Mouse (Mus musculus) adrenal gland, adult 18-20 months (tissue): ENCODE measurements around the gene Misp. TPM values are rescaled to one million over a fixed set of nuclear protein-coding genes. Genes with fewer than 3 reads are reported as not detected.

Experiments used
- DNase-seq, 2 experiments: peaks; one replicate each; pipeline ENCODE4 v3.0.0; 2021 to 2022; ENCODE audit warnings: low spot score in 2 of 2
- total RNA-seq, 2 experiments: library from RNA; stranded (reverse); gene quantifications; 1 replicate in 1 of 2; 2 replicates in 1 of 2; pipeline ENCODE4 v1.2.3; 2021

Misp gene
- total RNA-seq, 2 experiments from 2014 or later, result 0.60 to 0.74 TPM

DNA sequence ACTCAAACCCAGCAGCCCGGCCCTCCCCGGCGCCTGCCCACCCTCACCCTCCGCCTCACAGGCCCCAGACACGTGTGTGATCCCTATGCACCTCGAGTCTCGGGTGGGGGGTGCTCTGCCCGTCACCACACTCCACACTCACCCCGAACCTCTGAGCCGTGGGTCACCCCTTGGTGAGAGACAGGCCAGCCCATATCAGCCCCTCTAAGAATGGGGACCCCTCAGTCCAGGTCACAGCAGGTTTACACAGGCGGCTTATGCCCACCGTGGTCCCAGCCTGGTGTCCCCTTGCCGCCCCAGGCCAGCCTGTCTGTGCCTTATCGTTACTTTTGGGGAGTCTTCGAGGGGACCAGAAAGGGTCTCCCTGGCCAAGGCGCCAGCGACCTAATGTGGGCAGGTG lies 1.2 kb upstream of the Misp start:
- no peak for DNase-seq

DNA sequence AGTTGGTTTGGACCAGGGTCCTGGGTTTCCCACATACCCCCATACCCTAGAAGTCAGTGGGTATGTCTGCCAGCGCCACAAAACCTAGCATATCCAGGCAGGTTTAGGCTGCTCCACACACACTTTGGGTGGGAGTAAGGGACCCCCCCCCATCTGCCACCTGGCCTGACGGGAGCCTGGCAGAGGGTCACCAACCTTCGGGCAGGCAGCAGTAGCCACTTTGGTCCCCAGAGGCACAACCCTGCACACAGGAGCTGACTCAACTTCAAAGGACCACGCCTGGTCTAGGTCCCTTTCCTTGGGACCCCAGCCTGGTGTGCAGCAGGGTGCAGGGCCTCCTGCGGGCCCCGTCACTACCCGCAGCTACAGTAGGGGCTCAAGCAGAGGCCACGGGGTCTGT lies 512 bp upstream of the Misp start:
- DNase-seq, result no peak

DNA sequence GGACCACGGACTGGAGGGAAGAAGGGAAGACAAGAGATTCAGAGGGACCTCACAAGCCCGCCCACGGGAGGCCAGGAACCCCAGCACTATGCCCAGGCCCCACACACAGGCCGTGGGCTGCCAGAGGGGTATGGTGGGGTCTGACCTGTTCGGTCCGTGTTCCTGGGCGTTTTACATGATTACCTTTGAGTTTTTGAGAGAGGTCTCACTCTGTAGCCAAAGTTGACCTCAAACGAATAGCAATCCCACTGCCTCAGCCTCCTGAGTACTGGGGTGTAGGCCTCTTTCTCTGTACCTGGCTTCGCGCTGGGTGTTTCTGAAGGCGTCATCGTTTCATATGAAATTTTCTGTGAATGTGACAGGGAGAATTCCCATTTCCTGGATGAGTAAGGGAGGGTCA lies 942 bp downstream of the Misp start:
- no peak for DNase-seq

GRCm38 (mm10) chr10:79822372-79822771 lies 1.6 kb downstream of the Misp start:
- no peak for DNase-seq

- DNase-seq, result no peak
These were observed 2.2 kb downstream of the Misp start for GRCm38 (mm10) chr10:79823011-79823410.

DNA sequence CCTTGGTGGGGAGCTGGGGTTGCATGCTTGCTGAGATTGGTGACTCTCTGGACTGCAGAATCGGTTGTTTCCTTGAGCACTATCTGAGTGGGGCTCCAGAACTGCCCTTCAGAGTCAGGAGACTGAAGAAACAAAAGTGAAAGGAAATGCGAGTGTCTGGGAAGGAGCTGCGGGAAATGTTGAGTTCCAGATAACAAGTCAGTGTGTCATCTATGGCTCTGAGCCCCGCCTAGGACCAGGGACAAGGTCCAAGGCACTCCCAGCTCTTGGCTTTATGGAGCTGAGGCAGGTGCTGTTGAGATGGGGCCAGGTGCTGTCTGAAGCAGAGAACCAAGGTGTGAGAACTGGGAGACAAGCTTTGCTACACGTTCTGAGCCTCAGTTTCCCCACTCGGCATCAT lies 3.6 kb downstream of the Misp start:
- no peak for DNase-seq

DNA sequence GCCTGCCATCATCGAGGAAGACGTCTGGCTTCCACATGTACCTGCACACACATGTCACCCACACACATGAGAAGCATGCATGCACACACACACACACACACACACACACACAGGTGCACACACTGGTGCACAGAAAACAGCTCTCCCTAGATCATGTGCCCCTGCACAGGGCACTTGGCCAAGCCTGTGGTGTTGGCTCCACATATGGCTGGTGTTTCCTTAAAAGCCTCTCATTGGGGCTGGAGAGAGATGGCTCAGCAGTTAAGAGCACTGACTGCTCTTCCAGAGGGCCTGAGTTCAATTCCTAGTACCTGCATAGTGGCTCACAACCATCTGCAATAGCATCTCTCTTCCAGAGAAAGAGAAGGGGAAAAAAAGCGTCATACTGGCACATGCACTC lies 10.8 kb downstream of the Misp start:
- no peak for DNase-seq

- DNase-seq, result no peak
These were observed 11.4 kb downstream of the Misp start for GRCm38 (mm10) chr10:79832026-79832785.

GRCm38 (mm10) chr10:79832786-79833181 lies 12.0 kb downstream of the Misp start:
- DNase-seq, result no peak

- DNase-seq, result peak; percentile 82 to 85
These were observed 14.1 kb downstream of the Misp start for GRCm38 (mm10) chr10:79834769-79835398.

GRCm38 (mm10) chr10:79836918-79837317 lies 16.1 kb downstream of the Misp start:
- no peak for DNase-seq

DNA sequence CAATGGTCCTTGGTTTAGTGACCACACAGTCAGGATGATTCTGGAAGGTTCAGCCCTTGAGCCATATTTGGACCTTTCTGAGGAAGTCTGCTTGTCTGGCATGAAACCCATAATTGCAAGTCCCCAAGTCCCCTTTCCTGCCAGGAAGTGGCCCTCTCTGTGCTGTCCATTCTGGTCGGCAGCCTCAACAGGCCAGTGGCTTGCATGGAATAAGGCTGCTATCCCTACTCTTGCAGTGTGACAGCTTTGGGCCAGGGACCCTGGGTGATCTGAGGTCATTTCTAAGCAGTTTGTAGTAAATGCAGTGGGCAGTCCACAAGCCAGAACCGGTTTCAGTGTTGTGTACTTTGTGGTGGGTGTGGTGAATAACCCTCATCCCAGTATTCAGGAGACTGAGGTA lies 17.4 kb downstream of the Misp start:
- no peak for DNase-seq

DNA sequence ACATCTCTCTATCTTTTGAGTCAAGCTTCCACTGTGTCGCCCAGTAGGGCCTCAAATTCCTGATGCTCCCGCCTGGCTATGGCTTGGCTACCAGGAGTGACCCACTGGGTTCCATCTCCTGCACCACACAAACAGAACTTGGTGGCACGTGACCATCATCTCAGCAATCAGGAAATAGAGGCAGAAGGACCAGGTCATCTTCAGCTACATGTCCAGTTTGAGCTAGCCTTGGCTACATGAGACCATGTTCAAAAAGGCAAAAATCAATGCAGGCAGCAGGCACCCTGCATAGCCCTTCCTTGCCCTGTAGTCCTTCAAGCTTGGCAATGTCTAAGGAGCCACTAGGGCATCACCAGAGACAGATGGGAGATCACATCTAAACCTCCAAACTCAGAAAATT lies 19.3 kb downstream of the Misp start:
- no peak for DNase-seq

- no peak for DNase-seq
These were observed 20.1 kb downstream of the Misp start for GRCm38 (mm10) chr10:79840644-79841551.

- no peak for DNase-seq
These were observed 21.5 kb downstream of the Misp start for GRCm38 (mm10) chr10:79842322-79842721.

DNA sequence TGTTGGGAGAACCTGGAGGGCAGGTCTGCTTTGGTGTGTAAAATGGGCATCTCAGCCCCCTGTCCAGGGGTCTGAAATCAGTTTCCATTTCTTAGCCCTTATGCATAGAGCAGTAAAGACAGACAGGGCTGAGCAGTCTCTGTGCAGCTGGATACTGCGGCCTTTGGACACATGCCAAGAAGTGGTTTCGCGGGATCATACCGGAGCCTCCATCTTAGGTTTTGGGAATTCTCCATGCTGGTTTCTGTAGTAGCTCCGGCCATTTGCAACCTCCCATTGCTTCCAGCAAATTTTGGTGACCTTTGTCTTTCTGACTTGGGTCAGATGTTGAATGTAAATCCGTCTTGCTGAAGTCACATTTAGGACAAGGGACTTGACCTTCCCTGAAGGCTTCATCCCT lies 22.7 kb downstream of the Misp start:
- DNase-seq, result no peak

- no peak for DNase-seq
These were observed 25.8 kb downstream of the Misp start for GRCm38 (mm10) chr10:79846553-79846952.

DNA sequence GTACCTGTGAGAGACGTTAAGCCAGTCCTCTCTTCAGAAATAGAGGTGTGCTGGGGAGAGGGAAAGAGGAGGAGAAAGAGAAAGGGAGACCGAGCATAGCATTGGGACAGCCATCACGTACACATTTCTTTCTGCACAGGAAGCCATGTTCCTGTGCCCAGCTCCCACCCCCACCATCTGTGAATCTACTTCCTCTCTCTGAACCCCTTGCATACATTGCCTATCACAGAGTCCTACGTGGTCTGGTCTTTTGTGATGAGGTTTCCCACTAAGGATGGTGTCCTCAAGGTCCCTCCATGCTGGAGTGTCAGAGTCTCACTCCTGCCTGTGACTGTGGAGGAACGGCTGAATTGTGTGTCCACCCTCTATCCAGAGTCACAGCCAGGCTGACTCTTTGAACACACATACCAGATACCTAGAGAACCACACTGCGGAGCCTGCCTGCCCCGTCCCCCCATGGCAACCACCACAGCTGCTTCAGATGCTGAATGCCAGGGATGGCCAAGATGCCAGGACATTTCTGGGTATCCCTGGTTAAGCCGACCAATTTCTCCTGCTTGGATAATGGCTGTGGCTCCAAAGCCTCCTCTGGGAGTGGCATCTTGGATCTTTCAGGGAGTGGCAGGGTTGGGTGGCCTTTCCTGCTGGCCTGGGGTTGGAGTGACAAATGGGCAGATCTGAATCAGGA lies 29.3 kb downstream of the Misp start:
- no peak for DNase-seq

- DNase-seq, result no peak
These were observed 30.9 kb downstream of the Misp start for GRCm38 (mm10) chr10:79851653-79852052.

- peak in 1 of 2 experiments; percentile 29 for DNase-seq
These were observed 31.5 kb downstream of the Misp start for GRCm38 (mm10) chr10:79852107-79852789.

GRCm38 (mm10) chr10:79852827-79853226 lies 32.0 kb downstream of the Misp start:
- DNase-seq, result peak in 1 of 2 experiments; percentile 26
